Mouse (Mus musculus) intestine, postnatal 0 days (tissue): ENCODE results near the gene Acr. TPM values are rescaled to one million over a fixed set of nuclear protein-coding genes. Genes with fewer than 3 reads are reported as not detected.

Source experiments
- ATAC-seq: fragments of 200-750 bp; cut with Nextera tagmentation; 2 replicates; pipeline ENCODE4 v1.8.0; 2017; ENCODE audit warnings: mild to moderate bottlenecking, moderate TSS enrichment, moderate library complexity
- H3K27ac ChIP-seq: fragments of 300-500 bp; sonication (generic); 2 replicates; pipeline ENCODE4 v1.5.1; 2014; ENCODE audit warnings: mild to moderate bottlenecking, low read depth, low read length, moderate library complexity
- H3K27me3 ChIP-seq: fragments of 300-500 bp; sonication (generic); replicated peaks from 2 replicates; pipeline ENCODE4 v1.6.1; 2014; ENCODE audit warnings: low read length, mixed read lengths; ENCODE audit not compliant: control insufficient read depth, insufficient read depth
- H3K36me3 ChIP-seq: fragments of 300-500 bp; sonication (generic); 2 replicates; pipeline ENCODE4 v1.6.1; 2014; ENCODE audit warnings: mild to moderate bottlenecking, moderate library complexity; ENCODE audit not compliant: control insufficient read depth, insufficient read depth
- H3K4me1 ChIP-seq: fragments of 300-500 bp; sonication (generic); replicated peaks from 2 replicates; pipeline ENCODE4 v1.6.1; 2014; ENCODE audit warnings: antibody characterized with exemption, low read length, mixed read lengths; ENCODE audit not compliant: control insufficient read depth, insufficient read depth
- H3K4me2 ChIP-seq: fragments of 300-500 bp; sonication (generic); replicated peaks from 2 replicates; pipeline ENCODE4 v1.6.1; 2014; ENCODE audit warnings: low read depth, mild to moderate bottlenecking, moderate library complexity
- H3K4me3 ChIP-seq: fragments of 300-500 bp; sonication (generic); 2 replicates; pipeline ENCODE4 v1.5.1; 2014; ENCODE audit warnings: low read depth, low read length
- H3K9ac ChIP-seq: fragments of 300-500 bp; sonication (generic); 2 replicates; pipeline ENCODE4 v1.6.1; 2014; ENCODE audit warnings: mild to moderate bottlenecking, low read depth, low read length
- H3K9me3 ChIP-seq: fragments of 300-500 bp; sonication (generic); 2 replicates; pipeline ENCODE4 v1.6.1; 2016; ENCODE audit warnings: mixed run types; ENCODE audit not compliant: control insufficient read depth
- CTCF ChIP-seq: sonication (generic); IDR thresholded peaks from 2 replicates; pipeline ENCODE4 v1.5.1; 2016; ENCODE audit warnings: low read depth, mild to moderate bottlenecking, control low read depth, antibody characterized with exemption, moderate library complexity
- WGBS: fragments of 180-500 bp; shearing (Covaris S2); extraction: QIAGEN DNeasy Blood & Tissue Kit; methylation state at CpG from one replicate; pipeline ENCODE4 v1.1.7; 2014; 5-methylcytosine and 5-hydroxymethylcytosine counted together
- polyA plus RNA-seq: library from polyadenylated mRNA; unstranded; fragments of >200 nt; fragmentation: Nextera tagmentation; extraction: Ambion mirVana; gene quantifications from 2 replicates; pipeline ENCODE4 v1.2.1, GENCODE M21; 2015

Gene Acr
- polyA plus RNA-seq, 1 experiment from 2014 or later, result 0.14 TPM

DNA sequence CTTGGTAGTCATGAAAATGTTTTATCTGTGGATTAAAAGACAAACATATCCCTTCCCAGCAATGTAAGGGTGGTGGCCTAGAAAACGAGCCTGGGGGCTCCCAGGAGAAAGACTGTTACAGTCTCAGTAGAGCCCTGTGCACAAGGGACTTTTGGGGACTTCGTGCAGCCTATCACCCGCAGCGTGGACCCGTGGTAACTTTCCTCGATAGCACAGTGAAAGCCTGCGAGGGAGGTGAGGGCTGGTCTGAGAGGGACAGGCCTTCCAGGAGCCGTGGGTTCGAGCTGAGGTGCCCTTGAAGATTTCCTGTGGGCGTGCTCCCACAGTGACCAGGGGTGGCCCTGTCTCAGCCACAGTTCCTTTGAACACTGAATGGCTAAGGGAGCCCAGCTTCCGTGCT is 17.5 kb downstream of the Acr start:
- Histone ChIP-seq H3K27me3 (no peaks in the 10 kb centered on the region), H3K4me1 (no peaks in the 10 kb centered on the region), H3K27ac (no peak overlapping the region), H3K9ac (no peak overlapping the region), H3K36me3 (peaks cover 11% of the 10 kb centered on the region; the same call in 1 of the 2 replicates), H3K4me2 (no peak overlapping the region), H3K9me3 (no peaks in the 10 kb centered on the region), H3K4me3 (no peak overlapping the region)
- TF ChIP-seq CTCF, result no peak
- 87% methylated on average over 11 of the region's 11 CpGs for WGBS
- no peak for ATAC-seq

- H3K4me2 ChIP-seq, result no peak overlapping the region
- H3K4me3 ChIP-seq, result no peak overlapping the region
- no peak for TF ChIP-seq CTCF
- no peaks in the 10 kb centered on the region for H3K27me3 ChIP-seq
- peaks cover 11% of the 10 kb centered on the region; the same call in 1 of the 2 replicates for H3K36me3 ChIP-seq
- H3K9me3 ChIP-seq, result no peaks in the 10 kb centered on the region
- ATAC-seq, result no peak
- no peaks in the 10 kb centered on the region; the same call in 1 of the 2 replicates for H3K4me1 ChIP-seq
- no peak overlapping the region for H3K27ac ChIP-seq
- no peak overlapping the region for H3K9ac ChIP-seq
- WGBS, result 81% methylated on average over 5 of the region's 5 CpGs
Observed at GRCm38 (mm10) chr15:89589146-89589545, 21.0 kb downstream of the Acr start.

DNA sequence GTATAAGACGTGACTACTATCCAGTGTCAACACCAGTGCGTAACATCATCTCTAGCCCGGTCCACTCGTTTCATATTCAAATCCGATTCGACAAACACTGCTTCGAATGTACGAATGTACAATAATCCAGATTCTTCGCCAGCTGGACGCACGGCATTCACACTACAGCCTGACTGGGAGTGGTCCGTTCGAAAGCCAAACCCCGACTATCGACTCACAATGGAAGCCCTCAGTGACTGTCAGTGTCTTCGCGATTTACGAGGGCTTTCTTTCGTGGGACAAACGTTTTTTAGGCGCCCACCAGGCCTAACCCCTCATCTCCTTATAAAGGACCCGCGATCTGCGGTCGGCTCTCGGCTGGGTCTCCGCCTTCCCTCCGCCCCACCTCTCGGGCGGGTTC is 23.2 kb downstream of the Acr start:
- peak overlapping the region; percentile 74 for H3K4me2 ChIP-seq
- peak overlapping the region; percentile 71 for H3K4me3 ChIP-seq
- H3K9ac ChIP-seq, result peak overlapping the region; percentile 72
- no peaks in the 10 kb centered on the region; the same call in 1 of the 2 replicates for H3K4me1 ChIP-seq
- no peak overlapping the region for H3K27ac ChIP-seq
- TF ChIP-seq CTCF, result no peak
- H3K27me3 ChIP-seq, result no peaks in the 10 kb centered on the region
- ATAC-seq, result peak; percentile 29; the same call in 1 of the 2 replicates
- H3K9me3 ChIP-seq, result no peaks in the 10 kb centered on the region
- peaks cover 11% of the 10 kb centered on the region; the same call in 1 of the 2 replicates for H3K36me3 ChIP-seq
- 2% methylated on average over 30 of the region's 30 CpGs for WGBS

DNA sequence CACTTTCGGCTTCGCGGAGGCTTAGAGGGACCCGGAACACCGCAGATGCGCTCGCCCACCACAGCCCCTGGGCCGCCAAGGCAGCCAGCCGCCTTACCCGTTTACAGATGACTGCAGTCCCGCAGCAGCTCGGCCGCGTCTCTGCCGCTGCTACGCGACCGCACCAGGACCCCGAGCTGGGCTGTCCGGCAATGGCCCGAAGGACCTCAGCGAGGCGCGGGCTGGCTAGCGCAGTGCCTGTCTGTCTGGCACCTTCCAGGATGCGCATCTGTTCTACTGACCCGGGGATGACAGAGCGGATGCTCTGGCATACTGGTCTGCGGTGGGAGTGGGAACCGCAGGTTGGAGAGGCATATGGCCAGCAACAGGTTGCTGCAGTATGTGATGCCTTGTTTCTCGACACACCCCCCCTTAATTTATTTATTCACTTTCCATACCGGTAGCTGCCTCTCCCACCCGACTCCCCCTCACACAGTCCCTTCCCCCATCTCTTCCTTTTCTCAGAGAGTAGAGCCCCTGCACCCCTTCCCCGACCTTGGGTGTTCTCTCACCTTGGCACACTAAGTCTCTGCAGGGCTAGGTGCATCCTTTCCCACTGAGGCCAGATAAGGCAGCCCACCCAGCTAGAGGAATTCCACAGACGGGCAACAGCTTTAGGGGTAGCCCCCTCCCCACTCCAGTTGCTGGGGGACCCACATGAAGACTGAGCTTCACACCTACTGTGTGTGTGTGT is 23.8 kb downstream of the Acr start, which contains the start of gene Rabl2:
Gene Rabl2, minus strand, starts transcription at position 201 of the 733 bp plus-strand sequence.
- peak within 1 kb of the TSS; percentile 74 for H3K4me2 ChIP-seq
- no peak for TF ChIP-seq CTCF
- peak within 1 kb of the TSS; percentile 72 for H3K9ac ChIP-seq
- ATAC-seq, result peak; percentile 94
- H3K27ac ChIP-seq, result no peak within 1 kb of the TSS
- under 1% methylated on average over 35 of the region's 35 CpGs for WGBS
- peak within 1 kb of the TSS; percentile 71 for H3K4me3 ChIP-seq
- H3K9me3 ChIP-seq, result no peaks in the 10 kb centered on the region
- no peaks in the 10 kb centered on the region for H3K27me3 ChIP-seq
- H3K4me1 ChIP-seq, result no peaks in the 10 kb centered on the region; the same call in 1 of the 2 replicates
- H3K36me3 ChIP-seq, result peaks cover 11% of the 10 kb centered on the region; the same call in 1 of the 2 replicates

GRCm38 (mm10) chr15:89592548-89592947 is 24.4 kb downstream of the Acr start:
- no peak overlapping the region for H3K4me3 ChIP-seq
- H3K27me3 ChIP-seq, result no peaks in the 10 kb centered on the region
- no peak overlapping the region; the same call in 1 of the 2 replicates for H3K4me2 ChIP-seq
- no peaks in the 10 kb centered on the region; the same call in 1 of the 2 replicates for H3K4me1 ChIP-seq
- ATAC-seq, result no peak
- H3K27ac ChIP-seq, result no peak overlapping the region
- H3K9me3 ChIP-seq, result no peaks in the 10 kb centered on the region
- 44% methylated on average over 4 of the region's 4 CpGs for WGBS
- H3K36me3 ChIP-seq, result peaks cover 6% of the 10 kb centered on the region; the same call in 1 of the 2 replicates
- no peak overlapping the region for H3K9ac ChIP-seq
- TF ChIP-seq CTCF, result no peak

GRCm38 (mm10) chr15:89605822-89606570 is 37.9 kb downstream of the Acr start:
- H3K36me3 ChIP-seq, result no peaks in the 10 kb centered on the region
- no peak overlapping the region for H3K9ac ChIP-seq
- H3K27ac ChIP-seq, result no peak overlapping the region
- peak; percentile 31 for TF ChIP-seq CTCF
- H3K27me3 ChIP-seq, result no peaks in the 10 kb centered on the region
- no peaks in the 10 kb centered on the region for H3K9me3 ChIP-seq
- no peak overlapping the region for H3K4me3 ChIP-seq
- ATAC-seq, result no peak
- WGBS, result 70% methylated on average over 12 of the region's 12 CpGs
- no peaks in the 10 kb centered on the region for H3K4me1 ChIP-seq
- H3K4me2 ChIP-seq, result no peak overlapping the region
